Mouse (Mus musculus) inflammation-experienced regulatory T-cells, adult 6 months (primary cell): ENCODE data around the gene Nxn. TPM values are rescaled to one million over a fixed set of nuclear protein-coding genes. Genes with fewer than 3 reads are reported as not detected.

Source experiments
- ATAC-seq: one replicate; pipeline ENCODE4 v1.8.0; 2017
- polyA plus RNA-seq, 3 experiments: library from polyadenylated mRNA; unstranded; fragments of 100-300 nt; shearing (Covaris generic); gene quantifications; one replicate each; pipeline ENCODE4 v1.2.1; 2017

The Nxn gene
- polyA plus RNA-seq, 3 experiments from 2014 or later: 1.1 to 2.0 (median 1.6) TPM

- ATAC-seq: peak; percentile 42
Observed at GRCm38 (mm10) chr11:76399587-76400330, 819 bp upstream of the Nxn start.

DNA sequence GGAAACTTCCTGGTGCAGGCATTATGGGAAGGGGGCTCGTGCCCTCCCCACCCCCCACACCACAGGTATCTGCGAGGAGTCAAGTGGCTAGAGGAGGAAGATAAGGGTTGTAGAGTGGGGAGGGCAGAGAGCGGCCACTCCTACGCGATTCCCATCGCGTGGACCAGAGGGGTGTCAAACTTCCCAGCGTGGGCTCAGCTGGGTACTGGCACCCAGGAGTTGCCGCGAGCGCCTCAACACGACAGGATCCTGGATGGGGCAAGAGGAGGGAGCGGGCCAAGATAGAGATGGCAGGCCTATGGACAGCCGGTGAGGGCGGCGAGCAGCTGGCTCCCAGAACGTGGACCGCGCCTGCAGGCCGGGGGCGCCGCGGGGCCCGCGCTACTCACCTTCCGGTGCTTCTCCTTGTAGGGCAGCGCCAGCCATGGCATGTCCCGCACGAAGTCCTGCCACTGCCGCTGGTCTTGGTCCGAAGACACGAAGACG lies 585 bp downstream of the Nxn start:
- ATAC-seq: no peak

GRCm38 (mm10) chr11:76397650-76398311 lies 1.2 kb downstream of the Nxn start:
- no peak for ATAC-seq

DNA sequence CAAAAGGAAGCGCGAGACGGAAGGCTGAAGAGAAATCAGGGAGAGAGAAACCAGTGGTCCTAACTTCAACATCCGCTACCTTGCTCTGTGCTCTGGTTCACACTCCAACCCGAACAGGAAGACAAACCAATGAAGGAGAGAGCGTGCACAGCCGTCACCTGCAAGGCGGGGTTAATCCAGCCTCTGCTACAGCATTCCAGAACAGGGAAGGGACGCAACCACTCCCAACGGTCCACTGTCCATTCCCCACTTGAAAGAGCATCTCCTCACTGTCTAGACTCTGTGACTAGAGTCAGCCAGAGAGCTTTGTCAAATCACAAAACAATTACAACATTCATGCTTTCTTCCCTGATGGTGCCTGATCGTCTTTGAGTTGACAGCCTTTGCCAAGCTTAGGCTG lies 5.9 kb downstream of the Nxn start:
- ATAC-seq: no peak

GRCm38 (mm10) chr11:76392532-76392931 lies 6.4 kb downstream of the Nxn start:
- ATAC-seq: no peak

GRCm38 (mm10) chr11:76388711-76389110 lies 10.2 kb downstream of the Nxn start:
- no peak for ATAC-seq

DNA sequence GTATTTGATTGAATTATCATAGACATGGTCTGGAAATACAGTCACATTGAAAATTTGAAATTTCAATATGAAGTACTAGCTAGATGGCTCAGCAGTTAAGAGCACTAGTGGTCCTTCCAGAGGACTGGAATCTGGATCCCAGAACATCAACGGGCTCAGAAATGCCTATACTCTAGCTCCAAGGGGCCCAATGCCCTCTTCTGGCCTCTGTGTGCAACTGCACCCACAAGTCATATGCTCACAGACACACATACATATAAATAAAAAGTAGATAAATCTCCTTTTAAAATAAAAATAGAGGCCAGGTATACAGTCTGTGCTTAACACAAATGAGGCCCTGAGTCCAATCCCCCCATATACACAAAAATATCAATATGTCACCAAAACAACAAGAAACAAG lies 11.8 kb downstream of the Nxn start:
- ATAC-seq: no peak

DNA sequence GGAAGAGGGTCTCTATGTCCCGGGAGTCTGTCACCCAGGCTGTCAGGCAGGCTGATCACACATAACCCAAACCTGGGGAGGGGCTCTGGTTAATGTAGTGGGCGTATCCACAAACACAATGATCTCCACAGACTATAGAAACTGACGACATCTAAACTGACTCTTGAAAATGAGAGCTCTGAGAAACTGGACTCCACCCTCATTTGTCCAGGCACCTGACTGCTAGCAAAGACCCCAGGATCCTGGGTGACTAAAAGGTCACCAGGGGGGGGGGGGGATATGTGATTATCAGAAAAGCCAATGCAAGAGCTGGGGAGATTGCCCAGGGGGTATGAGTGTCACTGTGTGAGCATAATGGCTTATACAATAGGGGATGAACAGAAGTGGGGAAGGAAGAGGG lies 13.2 kb downstream of the Nxn start:
- no peak for ATAC-seq

DNA sequence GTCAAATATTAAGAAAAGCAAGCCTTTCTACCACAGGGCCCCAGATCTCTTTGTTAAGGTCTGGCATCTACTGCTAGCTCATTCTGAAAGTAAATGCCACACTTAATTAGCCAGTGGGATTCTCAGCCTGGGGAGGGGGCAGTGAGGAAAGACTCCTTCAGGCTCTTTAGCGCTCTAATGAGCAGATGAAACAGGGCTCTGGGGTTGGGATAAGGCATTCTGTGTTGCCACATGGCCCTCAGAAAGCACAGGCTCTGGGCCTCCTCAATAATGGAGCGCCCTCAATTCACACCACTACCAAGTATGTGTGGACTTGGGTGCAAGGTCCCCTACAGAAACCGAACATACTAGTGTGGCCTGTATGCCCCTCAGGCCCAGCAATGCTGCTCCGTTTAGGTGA lies 13.9 kb downstream of the Nxn start:
- ATAC-seq: no peak

- ATAC-seq: no peak
Observed at GRCm38 (mm10) chr11:76384307-76384706, 14.6 kb downstream of the Nxn start.

DNA sequence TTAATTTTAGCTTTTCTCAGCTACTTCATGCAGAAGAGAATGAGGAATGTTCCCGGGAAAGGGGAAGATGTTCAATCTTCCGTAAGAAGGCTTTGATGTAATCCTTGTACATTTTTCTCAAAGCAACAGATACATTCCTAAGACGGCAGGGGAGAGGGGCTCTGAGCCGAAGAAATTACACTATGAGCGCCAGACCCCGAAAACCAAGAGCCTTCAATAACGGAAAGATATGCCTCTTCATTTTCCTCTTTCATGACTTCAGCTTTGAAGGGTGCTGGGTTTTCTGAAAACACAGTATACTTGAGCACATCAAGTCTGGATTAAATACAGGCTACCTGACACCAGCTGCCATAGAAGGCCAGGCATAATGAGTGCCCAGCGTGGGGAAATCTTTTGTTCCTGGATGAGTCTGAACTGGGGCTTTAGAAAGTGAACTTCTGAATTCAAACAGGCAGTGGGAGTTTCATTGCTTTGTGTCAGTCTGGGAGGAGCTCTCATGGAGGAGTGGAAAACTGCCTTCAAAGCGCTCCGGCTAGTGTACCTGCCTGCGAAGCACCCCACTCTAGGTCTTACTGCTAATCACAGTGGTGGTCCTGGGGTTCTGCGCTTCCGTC lies 16.1 kb downstream of the Nxn start:
- no peak for ATAC-seq

DNA sequence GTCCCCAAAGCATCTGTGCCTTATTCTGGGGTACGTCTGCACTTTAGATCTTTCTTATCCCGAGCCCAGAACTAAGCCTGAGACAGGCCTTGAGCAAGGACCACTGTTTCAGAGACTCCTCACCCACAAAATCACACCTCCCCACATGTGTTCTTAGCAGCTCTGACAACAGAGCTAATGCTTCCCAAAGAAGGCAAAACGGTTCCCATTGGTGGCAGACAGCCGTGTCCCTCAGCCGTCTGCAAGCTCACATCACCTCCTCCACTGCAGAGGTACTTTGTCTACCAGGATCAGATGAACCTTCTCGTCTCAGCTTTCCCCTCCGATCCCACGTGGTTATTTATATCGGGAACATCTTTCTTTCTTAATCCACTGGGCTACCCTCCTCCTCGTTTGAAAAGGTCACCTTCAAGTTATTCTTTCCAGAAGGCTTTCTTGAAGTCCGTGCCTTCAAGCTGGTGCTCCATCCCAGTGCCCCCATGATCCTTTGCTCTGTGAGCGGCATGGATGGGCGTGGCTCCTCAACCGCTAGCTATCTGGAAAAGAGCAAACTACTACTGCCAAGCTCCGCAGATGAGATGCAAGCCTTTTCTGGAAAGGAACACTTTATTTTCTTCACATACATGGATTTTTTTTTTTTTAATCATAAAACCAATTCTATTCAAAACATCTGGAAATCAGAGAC lies 17.6 kb downstream of the Nxn start:
- no peak for ATAC-seq

DNA sequence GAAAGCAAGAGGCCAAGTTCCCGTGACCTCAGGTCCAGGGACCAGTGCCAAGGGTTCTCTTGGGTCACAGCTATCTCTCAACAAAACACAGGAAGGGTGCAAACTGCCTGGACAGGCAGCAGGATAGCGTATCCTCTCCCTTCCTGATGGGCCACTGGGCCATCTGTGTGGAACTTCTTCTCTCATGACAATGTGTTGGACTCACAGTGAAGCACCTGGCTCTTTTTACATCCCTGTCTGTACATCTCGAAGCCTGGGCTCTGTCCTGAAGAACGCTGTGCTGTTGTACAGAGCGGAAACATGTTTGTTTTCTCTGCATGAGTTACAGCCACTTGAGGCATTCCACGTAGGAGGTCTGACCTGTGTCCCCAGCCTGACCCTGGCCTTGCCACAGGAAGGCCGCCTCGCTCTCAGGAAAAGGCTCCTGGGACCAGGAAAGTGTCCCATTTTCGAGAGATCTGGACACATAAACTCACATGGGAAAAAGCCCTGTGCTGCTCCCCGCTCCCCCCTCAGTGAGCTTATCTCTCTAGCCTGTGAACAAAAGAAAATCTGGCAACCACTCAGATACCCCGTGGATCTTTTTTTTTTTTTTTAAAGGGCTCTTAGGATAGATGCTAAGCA lies 18.9 kb downstream of the Nxn start:
- no peak for ATAC-seq

DNA sequence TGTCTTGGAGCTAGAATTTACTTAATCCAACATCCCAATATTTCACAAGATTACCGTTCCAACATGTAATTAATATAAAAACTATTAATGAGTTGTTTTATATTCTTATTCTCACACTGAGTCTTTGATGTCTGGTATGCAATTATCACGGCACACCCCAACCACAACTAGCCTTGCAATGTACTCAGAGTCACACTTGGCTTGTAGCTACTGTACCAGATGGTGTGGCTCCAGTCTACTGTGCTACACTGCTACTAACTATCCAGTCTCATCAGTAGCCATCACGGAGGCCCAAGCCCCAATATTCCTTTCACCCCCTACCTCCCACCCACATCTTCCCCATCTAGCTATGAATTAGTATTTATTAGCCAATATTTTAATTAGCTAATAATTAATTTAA lies 22.5 kb downstream of the Nxn start:
- ATAC-seq: no peak

DNA sequence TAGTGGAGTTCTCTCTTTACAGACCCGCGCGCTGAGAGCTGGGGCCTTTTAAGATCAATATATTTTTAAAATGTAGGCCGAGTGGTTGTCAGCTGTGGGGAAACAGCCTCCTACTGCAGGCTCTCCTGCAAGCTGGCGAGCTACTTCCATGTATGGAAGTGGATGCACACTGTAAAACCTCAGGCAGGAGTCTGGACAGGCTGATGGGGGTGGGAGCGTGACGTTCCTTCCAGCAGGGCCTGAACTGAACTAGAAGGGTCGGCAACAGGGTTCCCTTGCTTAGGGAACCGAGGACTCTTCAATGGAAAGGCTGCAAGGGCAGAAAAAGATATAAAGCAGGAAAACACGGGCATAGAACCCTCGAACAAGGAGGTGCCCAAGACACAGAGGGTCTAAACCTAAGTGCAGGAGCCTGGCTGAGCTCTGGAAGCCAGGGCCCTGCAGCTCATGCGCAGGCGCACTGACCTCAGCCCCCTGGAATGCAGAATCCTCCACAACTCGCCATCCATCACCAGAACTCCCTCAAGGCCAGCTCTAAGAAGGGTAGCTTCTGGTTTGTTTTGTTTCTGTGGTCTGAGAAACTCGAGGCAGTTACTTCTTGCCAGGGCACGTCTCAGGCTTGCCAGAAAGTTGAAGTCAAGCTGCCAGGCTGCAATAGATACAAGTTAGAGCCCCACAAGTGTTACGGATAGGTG lies 24.3 kb downstream of the Nxn start:
- ATAC-seq: no peak

GRCm38 (mm10) chr11:76372534-76372933 lies 26.4 kb downstream of the Nxn start:
- ATAC-seq: no peak

- ATAC-seq: no peak
Observed at GRCm38 (mm10) chr11:76372120-76372519, 26.8 kb downstream of the Nxn start.

- ATAC-seq: no peak
Observed at GRCm38 (mm10) chr11:76370491-76370890, 28.4 kb downstream of the Nxn start.

- no peak for ATAC-seq
Observed at GRCm38 (mm10) chr11:76366720-76367119, 32.2 kb downstream of the Nxn start.

DNA sequence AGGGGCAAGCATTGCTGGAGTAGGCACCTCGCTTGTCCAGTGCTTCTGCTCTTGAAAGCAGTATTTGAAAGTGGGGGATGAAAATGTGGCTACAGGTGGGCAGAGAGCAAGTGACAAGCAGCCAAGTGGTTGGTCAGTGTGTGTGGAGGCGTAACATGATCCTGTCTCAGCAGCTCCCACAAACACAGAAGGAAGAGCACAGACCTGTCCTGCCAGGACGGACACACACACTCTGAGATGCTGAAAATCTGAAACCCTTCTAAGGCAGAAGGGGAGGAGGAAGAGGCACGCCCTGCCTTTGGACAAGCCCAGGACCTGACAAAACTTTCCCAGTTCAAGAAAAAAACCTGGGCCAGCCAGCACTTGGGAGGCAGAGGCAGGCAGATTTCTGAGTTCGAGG lies 34.9 kb downstream of the Nxn start:
- no peak for ATAC-seq

GRCm38 (mm10) chr11:76363636-76364035 lies 35.3 kb downstream of the Nxn start:
- no peak for ATAC-seq

DNA sequence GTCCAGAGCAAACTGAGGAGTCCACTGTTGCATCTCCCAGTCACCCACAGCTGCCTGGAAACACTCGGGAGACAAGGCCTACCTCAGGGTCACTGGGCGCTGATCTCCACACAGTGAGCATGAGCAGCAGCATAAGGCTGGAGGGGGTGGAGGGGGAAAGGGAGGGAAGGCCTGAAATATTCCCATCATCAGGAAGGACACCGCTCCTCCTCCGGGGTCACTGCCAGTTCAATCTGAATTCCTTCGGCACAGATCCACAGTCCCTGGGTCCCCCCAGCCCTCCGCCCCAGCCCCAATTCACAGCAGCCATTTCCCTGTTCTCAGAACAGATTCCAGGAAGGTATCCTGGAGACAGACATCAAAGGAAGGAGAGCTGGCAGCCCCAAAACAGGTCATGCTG lies 35.8 kb downstream of the Nxn start:
- no peak for ATAC-seq
